Mouse (Mus musculus): ENCODE measurements around the gene Scn9a. TPM values are rescaled to one million over a fixed set of nuclear protein-coding genes. Genes with fewer than 3 reads are reported as not detected.

The Scn9a gene
- polyA plus RNA-seq, 1 experiment from 2014 or later = 3.7 TPM

DNA sequence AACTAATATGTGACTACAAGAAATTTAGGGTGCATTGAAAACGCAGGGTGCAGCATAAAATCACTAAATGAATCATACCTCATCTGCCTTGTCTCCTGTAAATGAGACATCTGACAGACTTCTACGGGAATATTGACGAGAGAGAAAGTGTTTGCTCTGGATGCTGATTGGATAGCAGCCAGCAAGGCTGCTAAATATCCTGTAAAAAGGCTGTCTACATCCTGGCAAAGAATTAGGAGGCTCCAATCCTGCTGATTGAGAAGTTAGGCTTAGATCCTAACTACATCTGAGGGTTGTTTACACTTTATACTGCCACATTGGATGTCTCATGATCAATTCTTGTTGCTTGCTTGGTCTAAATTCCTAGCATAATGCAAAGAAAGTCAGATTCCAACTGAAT lies 44.6 kb downstream of the Scn9a start:
- 91% methylated on average over 3 of the region's 3 CpGs for WGBS
- DNase-seq (ENCODE audit: low spot score) (no peak), ATAC-seq (ENCODE audit: low FRiP score) (no peak)

DNA sequence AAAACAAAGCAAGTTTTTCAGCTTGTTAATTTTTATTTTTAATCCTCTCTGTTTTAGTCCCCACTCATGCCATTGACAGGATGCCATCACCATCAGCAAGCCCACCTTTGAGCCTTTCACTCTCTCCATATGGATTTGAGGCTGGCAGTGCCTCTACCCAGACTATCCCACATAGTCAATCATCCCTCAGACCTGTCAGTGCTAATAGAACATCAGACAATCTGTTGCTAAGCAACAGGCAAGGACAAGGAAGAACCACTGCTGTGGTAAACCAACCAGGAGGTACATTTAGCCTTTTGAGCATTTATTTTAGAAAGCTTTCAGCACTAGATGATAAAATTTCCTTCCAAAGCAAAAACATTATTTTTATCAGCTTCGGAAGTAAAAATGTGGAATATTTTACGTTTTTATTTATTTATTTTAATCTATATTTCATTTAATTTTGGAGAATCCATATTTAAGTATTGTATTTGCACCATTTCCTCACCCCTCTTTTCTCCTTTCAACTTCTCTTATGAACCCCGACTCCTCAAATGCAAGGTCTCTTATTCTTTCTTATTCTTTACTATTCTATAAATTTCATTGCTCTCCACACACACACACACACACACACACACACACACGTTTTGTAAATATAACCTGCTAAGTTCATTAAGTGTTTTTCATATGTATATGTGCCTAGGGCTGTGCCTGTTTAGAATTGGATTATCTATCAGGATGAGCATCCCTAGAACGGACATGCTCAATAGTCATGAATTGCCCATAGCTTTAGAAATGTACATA lies 54.5 kb downstream of the Scn9a start:
- Histone ChIP-seq H3K4me2 (replicated peaks; ENCODE audit: low read depth, low read length) (no peak overlapping the region), H3K9me3 (ENCODE audit: control insufficient read depth, low read length) (no peaks in the 10 kb centered on the region), H3K4me1 (replicated peaks; ENCODE audit: control insufficient read depth, insufficient read depth, low read length) (no peaks in the 10 kb centered on the region), H3K9ac (ENCODE audit: low read depth, low read length) (no peak overlapping the region), H3K4me3 (ENCODE audit: low read depth, low read length) (no peak overlapping the region), H3K36me3 (ENCODE audit: control insufficient read depth, insufficient read depth, low read length) (no peaks in the 10 kb centered on the region), H3K27me3 (ENCODE audit: control insufficient read depth, insufficient read depth, low read length) (no peaks in the 10 kb centered on the region), H3K27ac (ENCODE audit: low read depth, low read length) (no peak overlapping the region)
- 74% methylated on average over 5 of the region's 5 CpGs for WGBS
- peak; percentile 91 for ATAC-seq (ENCODE audit: low FRiP score)
- DNase-seq (ENCODE audit: low spot score) = peak; percentile 39

More for the DNA sequence above, 44.6 kb downstream of the Scn9a start:
- Histone ChIP-seq H3K27ac (ENCODE audit: low read depth, low read length) (no peak overlapping the region), H3K36me3 (ENCODE audit: control insufficient read depth, insufficient read depth, low read length) (no peaks in the 10 kb centered on the region), H3K4me2 (replicated peaks; ENCODE audit: low read depth, low read length) (no peak overlapping the region), H3K9me3 (ENCODE audit: control insufficient read depth, low read length) (no peaks in the 10 kb centered on the region), H3K4me3 (ENCODE audit: low read depth, low read length) (no peak overlapping the region), H3K27me3 (ENCODE audit: control insufficient read depth, insufficient read depth, low read length) (no peaks in the 10 kb centered on the region), H3K4me1 (replicated peaks; ENCODE audit: control insufficient read depth, insufficient read depth, low read length) (no peaks in the 10 kb centered on the region), H3K9ac (ENCODE audit: low read depth, low read length) (no peak overlapping the region)

DNA sequence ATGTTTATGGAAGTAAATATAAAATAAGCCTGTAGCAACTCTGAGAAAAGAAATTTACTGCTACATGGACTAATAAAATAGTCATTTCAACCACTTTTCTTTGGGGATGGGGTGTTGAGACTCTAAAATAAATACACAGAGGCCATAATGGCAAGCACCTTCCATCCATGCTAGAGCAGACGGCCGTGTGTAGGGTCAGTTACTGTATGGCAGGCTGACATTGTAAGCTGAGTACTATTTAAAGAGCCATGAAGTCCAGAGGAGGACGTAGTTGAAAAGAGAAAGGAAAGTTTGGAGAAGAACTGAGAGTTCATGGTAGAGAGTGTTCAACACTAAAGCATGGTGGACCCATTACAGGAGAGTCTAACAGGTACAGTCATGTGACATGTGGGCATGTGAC lies 86.5 kb downstream of the Scn9a start:
- Histone ChIP-seq H3K4me1 (replicated peaks; ENCODE audit: control insufficient read depth, insufficient read depth, low read length) (no peaks in the 10 kb centered on the region), H3K36me3 (ENCODE audit: control insufficient read depth, insufficient read depth, low read length) (no peaks in the 10 kb centered on the region), H3K9me3 (ENCODE audit: control insufficient read depth, low read length) (no peaks in the 10 kb centered on the region), H3K9ac (ENCODE audit: low read depth, low read length) (no peak overlapping the region), H3K27ac (ENCODE audit: low read depth, low read length) (no peak overlapping the region), H3K4me2 (replicated peaks; ENCODE audit: low read depth, low read length) (no peak overlapping the region), H3K4me3 (ENCODE audit: low read depth, low read length) (no peak overlapping the region), H3K27me3 (ENCODE audit: control insufficient read depth, insufficient read depth, low read length) (no peaks in the 10 kb centered on the region)
- DNase-seq (ENCODE audit: low spot score) (no peak), ATAC-seq (ENCODE audit: low FRiP score) (no peak)
- 80% methylated on average over 3 of the region's 3 CpGs for WGBS

GRCm38 (mm10) chr2:66519966-66520365 lies 114.8 kb downstream of the Scn9a start:
- no peaks in the 10 kb centered on the region for H3K9me3 ChIP-seq (ENCODE audit: control insufficient read depth, low read length)
- ATAC-seq (ENCODE audit: low FRiP score) (no peak), DNase-seq (ENCODE audit: low spot score) (peak; percentile 9)
- WGBS = 67% methylated on average over 3 of the region's 3 CpGs
- no peak overlapping the region for H3K4me3 ChIP-seq (ENCODE audit: low read depth, low read length)
- H3K27me3 ChIP-seq (ENCODE audit: control insufficient read depth, insufficient read depth, low read length) = no peaks in the 10 kb centered on the region
- no peak overlapping the region for H3K4me2 ChIP-seq (replicated peaks; ENCODE audit: low read depth, low read length)
- H3K27ac ChIP-seq (ENCODE audit: low read depth, low read length) = no peak overlapping the region
- no peaks in the 10 kb centered on the region for H3K36me3 ChIP-seq (ENCODE audit: control insufficient read depth, insufficient read depth, low read length)
- H3K4me1 ChIP-seq (replicated peaks; ENCODE audit: control insufficient read depth, insufficient read depth, low read length) = no peaks in the 10 kb centered on the region
- no peak overlapping the region for H3K9ac ChIP-seq (ENCODE audit: low read depth, low read length)

DNA sequence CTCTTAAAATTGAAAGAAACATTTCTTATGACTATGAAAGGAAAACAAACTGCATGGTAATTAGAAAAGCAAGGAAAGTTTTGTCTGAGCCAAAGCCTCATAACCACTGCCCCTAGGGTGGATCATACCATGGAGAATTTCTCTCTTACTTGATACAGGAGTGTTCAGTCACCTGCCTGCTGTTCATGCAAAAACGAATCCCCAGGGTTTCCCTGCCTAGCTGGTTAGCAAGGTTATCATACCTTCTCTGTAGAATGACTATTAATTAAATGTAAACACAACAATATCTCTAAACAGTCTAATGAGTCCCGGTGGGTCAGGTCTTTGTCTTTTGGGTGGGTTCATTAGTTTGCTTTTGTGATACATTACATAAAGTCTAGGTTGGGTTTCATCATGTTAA lies 123.3 kb downstream of the Scn9a start:
- Histone ChIP-seq H3K4me2 (replicated peaks; ENCODE audit: low read depth, low read length) (no peak overlapping the region), H3K36me3 (ENCODE audit: control insufficient read depth, insufficient read depth, low read length) (no peaks in the 10 kb centered on the region), H3K9me3 (ENCODE audit: control insufficient read depth, low read length) (no peaks in the 10 kb centered on the region), H3K4me3 (ENCODE audit: low read depth, low read length) (no peak overlapping the region), H3K27ac (ENCODE audit: low read depth, low read length) (no peak overlapping the region), H3K4me1 (replicated peaks; ENCODE audit: control insufficient read depth, insufficient read depth, low read length) (no peaks in the 10 kb centered on the region), H3K9ac (ENCODE audit: low read depth, low read length) (no peak overlapping the region), H3K27me3 (ENCODE audit: control insufficient read depth, insufficient read depth, low read length) (no peaks in the 10 kb centered on the region)
- ATAC-seq (ENCODE audit: low FRiP score) (no peak), DNase-seq (ENCODE audit: low spot score) (no peak)
- WGBS = 74% methylated on average over 2 of the region's 2 CpGs

GRCm38 (mm10) chr2:66508032-66508431 lies 126.7 kb downstream of the Scn9a start:
- no peak overlapping the region for H3K4me3 ChIP-seq (ENCODE audit: low read depth, low read length)
- WGBS = 79% methylated on average over 3 of the region's 3 CpGs
- H3K9me3 ChIP-seq (ENCODE audit: control insufficient read depth, low read length) = no peaks in the 10 kb centered on the region
- H3K4me2 ChIP-seq (replicated peaks; ENCODE audit: low read depth, low read length) = no peak overlapping the region
- DNase-seq (ENCODE audit: low spot score) = no peak
- H3K4me1 ChIP-seq (replicated peaks; ENCODE audit: control insufficient read depth, insufficient read depth, low read length) = no peaks in the 10 kb centered on the region
- H3K27ac ChIP-seq (ENCODE audit: low read depth, low read length) = no peak overlapping the region
- H3K9ac ChIP-seq (ENCODE audit: low read depth, low read length) = no peak overlapping the region
- no peaks in the 10 kb centered on the region for H3K27me3 ChIP-seq (ENCODE audit: control insufficient read depth, insufficient read depth, low read length)
- no peak for ATAC-seq (ENCODE audit: low FRiP score)
- no peaks in the 10 kb centered on the region for H3K36me3 ChIP-seq (ENCODE audit: control insufficient read depth, insufficient read depth, low read length)

DNA sequence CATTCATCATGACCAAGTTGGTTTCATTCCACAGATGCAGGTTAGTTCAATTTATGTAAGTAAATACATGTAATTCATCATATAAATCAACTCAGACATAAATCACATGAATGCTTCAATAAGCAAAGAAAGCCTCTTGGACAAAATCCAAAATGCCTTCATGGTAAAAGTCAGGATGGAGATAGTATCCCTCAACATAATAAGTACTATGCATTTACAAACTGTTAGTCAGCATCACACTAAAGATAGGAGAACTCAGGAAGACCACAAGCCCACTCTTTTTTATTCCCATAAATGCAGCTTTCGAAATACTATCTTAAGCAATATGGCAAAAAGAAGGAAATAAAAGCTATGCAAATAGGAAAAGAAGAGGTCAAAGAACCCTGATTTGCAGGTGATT lies 127.1 kb downstream of the Scn9a start:
- H3K4me2 ChIP-seq (replicated peaks; ENCODE audit: low read depth, low read length) = no peak overlapping the region
- no peak for ATAC-seq (ENCODE audit: low FRiP score)
- no peaks in the 10 kb centered on the region for H3K9me3 ChIP-seq (ENCODE audit: control insufficient read depth, low read length)
- no peak for DNase-seq (ENCODE audit: low spot score)
- H3K27ac ChIP-seq (ENCODE audit: low read depth, low read length) = no peak overlapping the region
- H3K9ac ChIP-seq (ENCODE audit: low read depth, low read length) = no peak overlapping the region
- no peaks in the 10 kb centered on the region for H3K36me3 ChIP-seq (ENCODE audit: control insufficient read depth, insufficient read depth, low read length)
- H3K4me3 ChIP-seq (ENCODE audit: low read depth, low read length) = no peak overlapping the region
- 92% methylated on average over 1 of the region's 1 CpGs for WGBS
- H3K4me1 ChIP-seq (replicated peaks; ENCODE audit: control insufficient read depth, insufficient read depth, low read length) = no peaks in the 10 kb centered on the region
- H3K27me3 ChIP-seq (ENCODE audit: control insufficient read depth, insufficient read depth, low read length) = no peaks in the 10 kb centered on the region

- Histone ChIP-seq H3K36me3 (ENCODE audit: control insufficient read depth, insufficient read depth, low read length) (no peaks in the 10 kb centered on the region), H3K9ac (ENCODE audit: low read depth, low read length) (no peak overlapping the region), H3K27me3 (ENCODE audit: control insufficient read depth, insufficient read depth, low read length) (no peaks in the 10 kb centered on the region), H3K9me3 (ENCODE audit: control insufficient read depth, low read length) (no peaks in the 10 kb centered on the region), H3K4me1 (replicated peaks; ENCODE audit: control insufficient read depth, insufficient read depth, low read length) (no peaks in the 10 kb centered on the region), H3K4me3 (ENCODE audit: low read depth, low read length) (no peak overlapping the region), H3K4me2 (replicated peaks; ENCODE audit: low read depth, low read length) (no peak overlapping the region), H3K27ac (ENCODE audit: low read depth, low read length) (no peak overlapping the region)
- DNase-seq (ENCODE audit: low spot score) (no peak), ATAC-seq (ENCODE audit: low FRiP score) (no peak)
- 90% methylated on average over 3 of the region's 3 CpGs for whole genome bisulfite sequencing
Measured at GRCm38 (mm10) chr2:66502158-66502557, 132.6 kb downstream of the Scn9a start.

- ATAC-seq (ENCODE audit: low FRiP score) (no peak), DNase-seq (ENCODE audit: low spot score) (no peak)
- Histone ChIP-seq H3K36me3 (ENCODE audit: control insufficient read depth, insufficient read depth, low read length) (no peaks in the 10 kb centered on the region), H3K4me2 (replicated peaks; ENCODE audit: low read depth, low read length) (no peak overlapping the region), H3K9ac (ENCODE audit: low read depth, low read length) (no peak overlapping the region), H3K4me1 (replicated peaks; ENCODE audit: control insufficient read depth, insufficient read depth, low read length) (no peaks in the 10 kb centered on the region), H3K27ac (ENCODE audit: low read depth, low read length) (no peak overlapping the region), H3K9me3 (ENCODE audit: control insufficient read depth, low read length) (no peaks in the 10 kb centered on the region), H3K4me3 (ENCODE audit: low read depth, low read length) (no peak overlapping the region), H3K27me3 (ENCODE audit: control insufficient read depth, insufficient read depth, low read length) (no peaks in the 10 kb centered on the region)
- WGBS = 88% methylated on average over 8 of the region's 8 CpGs
Measured at GRCm38 (mm10) chr2:66494556-66494955, 140.2 kb downstream of the Scn9a start.
